Mouse (Mus musculus): Measurements from ENCODE around the gene H2-D1.
"Not testable (repeated sequence)": the region's sequence is repeated elsewhere in the genome, so short reads cannot be mapped to it uniquely, and the experiment has no call there.

Gene H2-D1

GRCm38 (mm10) chr17:35300261-35300945, 37.9 kb downstream of the H2-D1 start:
- CTCF ChIA-PET: interaction anchor here (0.6 kb wide), 1 partner anchor 131 kb away, joined by 5 read pairs; no protein-coding TSS in a partner anchor

- CTCF ChIA-PET: no interaction called here
These were observed 39.2 kb downstream of the H2-D1 start for GRCm38 (mm10) chr17:35301645-35302258.

DNA sequence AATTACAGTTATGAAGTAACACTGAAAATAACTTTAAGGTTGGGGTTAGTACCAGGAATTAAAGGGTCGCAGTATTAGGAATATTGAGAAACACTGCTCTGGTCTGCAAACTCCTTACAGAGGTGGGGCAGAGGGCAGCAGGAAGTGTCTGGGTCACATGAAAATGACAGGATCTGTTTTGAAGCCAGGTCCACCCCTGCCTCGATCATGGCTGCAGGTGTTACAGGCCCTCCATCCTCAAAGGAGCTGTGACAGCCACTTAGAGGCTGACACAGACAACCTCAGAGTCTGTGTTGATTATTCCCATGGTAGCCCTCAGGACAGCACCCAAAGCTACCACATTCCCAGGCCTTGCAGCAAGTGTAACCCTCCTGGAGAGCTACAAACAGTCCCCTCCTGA, 40.7 kb downstream of the H2-D1 start:
- CTCF ChIA-PET: no interaction called here

- CTCF ChIA-PET: no interaction called here
These were observed 41.3 kb downstream of the H2-D1 start for GRCm38 (mm10) chr17:35303756-35304350.

- CTCF ChIA-PET: no interaction called here
These were observed 41.9 kb downstream of the H2-D1 start for GRCm38 (mm10) chr17:35304478-35304877.

DNA sequence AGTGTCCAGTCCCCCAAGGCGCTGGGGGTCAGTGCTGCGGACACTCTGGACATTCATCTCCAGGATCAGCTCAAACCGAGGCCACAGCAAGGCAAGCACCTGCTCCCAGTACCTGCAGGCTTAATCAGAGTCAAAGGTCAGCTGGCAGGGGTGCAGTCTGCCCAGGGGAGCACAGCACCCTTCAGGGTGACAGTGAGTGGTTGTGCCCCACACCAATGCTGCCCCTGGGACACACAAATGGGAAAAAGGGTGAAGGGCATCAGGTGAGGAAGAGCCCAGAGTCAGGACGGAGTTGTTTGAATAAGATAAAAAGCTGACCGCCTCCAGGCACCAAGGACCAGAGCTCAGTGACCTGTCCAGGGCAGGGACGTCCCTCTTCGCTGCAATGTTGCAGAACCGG, 42.4 kb downstream of the H2-D1 start:
- CTCF ChIA-PET: not testable (repeated sequence)
